Mouse (Mus musculus) stomach, postnatal 0 days (tissue): ENCODE data around the gene Gm45062. TPM values are rescaled to one million over a fixed set of nuclear protein-coding genes. Genes with fewer than 3 reads are reported as not detected.

Experiments used
- ATAC-seq: fragments of 200-750 bp; cut with Nextera tagmentation; 2 replicates; pipeline ENCODE4 v1.8.0; 2017; ENCODE audit not compliant: low FRiP score, low TSS enrichment
- DNase-seq: peaks from one replicate; pipeline ENCODE4 v3.0.0-alpha.2; 2016; ENCODE audit warnings: low spot score
- H3K27ac ChIP-seq: fragments of 300-500 bp; sonication (generic); replicated peaks from 2 replicates; pipeline ENCODE4 v1.5.1; 2014; ENCODE audit warnings: mild to moderate bottlenecking, control low read depth
- H3K27me3 ChIP-seq: fragments of 300-500 bp; sonication (generic); 2 replicates; pipeline ENCODE4 v1.6.1; 2014; ENCODE audit warnings: low read length; ENCODE audit not compliant: control insufficient read depth, insufficient read depth
- H3K36me3 ChIP-seq: fragments of 300-500 bp; sonication (generic); 2 replicates; pipeline ENCODE4 v1.6.1; 2014; ENCODE audit warnings: low read length, mixed read lengths; ENCODE audit not compliant: control insufficient read depth, insufficient read depth
- H3K4me1 ChIP-seq: fragments of 300-500 bp; sonication (generic); replicated peaks from 2 replicates; pipeline ENCODE4 v1.6.1; 2014; ENCODE audit warnings: antibody characterized with exemption; ENCODE audit not compliant: control insufficient read depth, insufficient read depth
- H3K4me2 ChIP-seq: fragments of 300-500 bp; sonication (generic); replicated peaks from 2 replicates; pipeline ENCODE4 v1.6.1; 2014; ENCODE audit warnings: low read depth, mild to moderate bottlenecking, control low read depth, moderate library complexity
- H3K4me3 ChIP-seq: fragments of 300-500 bp; sonication (generic); 2 replicates; pipeline ENCODE4 v1.5.1; 2014; ENCODE audit warnings: low read depth, low read length, control low read depth
- H3K9ac ChIP-seq: fragments of 300-500 bp; sonication (generic); 2 replicates; pipeline ENCODE4 v1.6.1; 2014; ENCODE audit warnings: mild to moderate bottlenecking, low read length, control low read depth, mixed read lengths
- H3K9me3 ChIP-seq: fragments of 300-500 bp; sonication (generic); 2 replicates; pipeline ENCODE4 v1.6.1; 2016; ENCODE audit warnings: low read length; ENCODE audit not compliant: control insufficient read depth
- CTCF ChIP-seq: IDR thresholded peaks from 2 replicates; pipeline ENCODE4 v1.5.1; 2016; ENCODE audit warnings: antibody characterized with exemption, low read depth, mild to moderate bottlenecking, moderate library complexity
- EP300 ChIP-seq: optimal IDR thresholded peaks from 2 replicates; pipeline ENCODE3; 2016; ENCODE audit warnings: antibody characterized with exemption
- WGBS: fragments of 180-500 bp; shearing (Covaris S2); extraction: QIAGEN DNeasy Blood & Tissue Kit; methylation state at CpG from one replicate; pipeline ENCODE4 v1.1.7; 2014; 5-methylcytosine and 5-hydroxymethylcytosine counted together
- polyA plus RNA-seq: library from polyadenylated mRNA; unstranded; fragments of >200 nt; fragmentation: Nextera tagmentation; extraction: Ambion mirVana; gene quantifications from 2 replicates; pipeline ENCODE4 v1.2.1, GENCODE M21; 2015

The Gm45062 gene
- polyA plus RNA-seq, 1 experiment from 2014 or later: 1.9 TPM

DNA sequence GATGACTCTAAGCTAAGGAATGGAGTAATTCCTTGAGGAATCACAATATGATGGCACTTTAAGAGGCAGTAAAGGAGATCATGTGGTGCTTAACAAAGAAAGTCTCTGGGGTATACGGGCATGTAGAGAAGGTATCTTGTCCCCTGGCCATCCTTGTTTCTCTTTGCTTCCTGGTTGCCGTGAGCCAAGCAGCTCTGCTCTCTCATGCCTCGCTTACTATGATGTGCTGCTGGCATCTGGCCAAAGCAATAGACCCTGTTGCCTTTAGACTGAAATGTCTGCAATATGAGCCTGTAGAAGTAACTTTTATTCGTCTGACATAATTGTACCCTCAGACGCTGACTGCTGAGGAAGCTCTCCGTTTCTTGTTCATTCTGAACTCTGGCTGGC lies 238.6 kb downstream of the Gm45062 start:
- 56% methylated on average over 6 of the region's 6 CpGs for WGBS
- ATAC-seq (no peak), DNase-seq (no peak)

GRCm38 (mm10) chr6:8498961-8499360 lies 239.7 kb downstream of the Gm45062 start:
- TF ChIP-seq CTCF: no peak
- no peaks in the 10 kb centered on the region for H3K36me3 ChIP-seq
- H3K4me1 ChIP-seq: no peaks in the 10 kb centered on the region
- H3K4me3 ChIP-seq: no peak overlapping the region
- DNase-seq (no peak), ATAC-seq (no peak)
- WGBS: 74% methylated on average over 3 of the region's 3 CpGs
- H3K27me3 ChIP-seq: no peaks in the 10 kb centered on the region
- no peak overlapping the region for H3K9ac ChIP-seq
- H3K27ac ChIP-seq: no peak overlapping the region
- H3K9me3 ChIP-seq: no peaks in the 10 kb centered on the region
- H3K4me2 ChIP-seq: no peak overlapping the region

More for the DNA sequence above, 238.6 kb downstream of the Gm45062 start:
- Histone ChIP-seq H3K4me2 (no peak overlapping the region), H3K27me3 (no peaks in the 10 kb centered on the region), H3K27ac (no peak overlapping the region), H3K4me3 (no peak overlapping the region), H3K9me3 (no peaks in the 10 kb centered on the region), H3K9ac (no peak overlapping the region), H3K36me3 (no peaks in the 10 kb centered on the region), H3K4me1 (no peaks in the 10 kb centered on the region)
- TF ChIP-seq CTCF (no peak), EP300 (no peak)

GRCm38 (mm10) chr6:8503953-8504352 lies 244.7 kb downstream of the Gm45062 start:
- 33% methylated on average over 3 of the region's 3 CpGs for WGBS
- no peak for TF ChIP-seq EP300
- TF ChIP-seq CTCF: no peak
- Histone ChIP-seq H3K4me3 (no peak overlapping the region), H3K27ac (no peak overlapping the region), H3K27me3 (no peaks in the 10 kb centered on the region), H3K36me3 (no peaks in the 10 kb centered on the region), H3K9ac (no peak overlapping the region), H3K9me3 (no peaks in the 10 kb centered on the region), H3K4me1 (no peaks in the 10 kb centered on the region), H3K4me2 (no peak overlapping the region)
- no peak for DNase-seq
- ATAC-seq: no peak

- Histone ChIP-seq H3K9me3 (no peaks in the 10 kb centered on the region), H3K27ac (no peak overlapping the region), H3K4me1 (no peaks in the 10 kb centered on the region), H3K4me2 (no peak overlapping the region), H3K4me3 (no peak overlapping the region), H3K36me3 (no peaks in the 10 kb centered on the region), H3K9ac (no peak overlapping the region), H3K27me3 (no peaks in the 10 kb centered on the region)
- TF ChIP-seq CTCF: no peak
- no peak for TF ChIP-seq EP300
- 80% methylated on average over 6 of the region's 6 CpGs for WGBS
- DNase-seq (no peak), ATAC-seq (no peak)
These were observed 245.4 kb downstream of the Gm45062 start for GRCm38 (mm10) chr6:8504521-8505228.

DNA sequence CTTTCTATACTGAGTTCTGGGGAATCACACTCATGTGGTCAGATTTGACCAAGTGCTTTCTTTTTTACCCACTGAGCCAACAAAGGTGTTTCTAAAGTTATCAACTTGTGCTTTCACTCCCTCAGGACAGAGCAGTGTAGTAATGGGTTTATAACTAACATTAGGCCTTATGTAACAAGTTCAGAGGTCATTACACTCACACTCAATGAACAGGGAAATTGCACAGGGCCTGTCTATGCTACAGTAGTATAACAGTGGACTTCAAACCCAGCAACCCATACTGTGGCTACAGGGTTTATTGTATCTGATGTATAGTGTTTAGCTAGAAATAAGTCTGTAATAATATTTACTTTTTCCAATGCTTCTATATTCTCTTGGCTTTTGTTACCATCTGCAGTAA lies 247.4 kb downstream of the Gm45062 start:
- no peak for ATAC-seq
- Histone ChIP-seq H3K36me3 (no peaks in the 10 kb centered on the region), H3K4me2 (no peak overlapping the region), H3K9me3 (no peaks in the 10 kb centered on the region), H3K9ac (no peak overlapping the region), H3K27ac (no peak overlapping the region), H3K4me3 (no peak overlapping the region), H3K27me3 (no peaks in the 10 kb centered on the region), H3K4me1 (no peaks in the 10 kb centered on the region)
- TF ChIP-seq CTCF (no peak), EP300 (no peak)
- DNase-seq: no peak

- no peaks in the 10 kb centered on the region for H3K36me3 ChIP-seq
- ATAC-seq (peak; percentile 99), DNase-seq (peak; percentile 99)
- peak overlapping the region; percentile 91 for H3K9ac ChIP-seq
- 0 out of 2 replicates have a peak, but pooled peaks have one; percentile 8 for TF ChIP-seq CTCF
- TF ChIP-seq EP300: no peak
- H3K9me3 ChIP-seq: no peaks in the 10 kb centered on the region
- peak overlapping the region; percentile 99 for H3K27ac ChIP-seq
- H3K27me3 ChIP-seq: no peaks in the 10 kb centered on the region
- peak overlapping the region; percentile 89 for H3K4me3 ChIP-seq
- under 1% methylated on average over 55 of the region's 56 CpGs for WGBS
- peak overlapping the region; percentile 76 for H3K4me2 ChIP-seq
- H3K4me1 ChIP-seq: no peaks in the 10 kb centered on the region
These were observed 249.8 kb downstream of the Gm45062 start for GRCm38 (mm10) chr6:8508883-8509536.
